Mouse (Mus musculus) CH12.LX (cell line): ENCODE results near the gene Dapk1. TPM values are rescaled to one million over a fixed set of nuclear protein-coding genes. Genes with fewer than 3 reads are reported as not detected.

Source experiments
- DNase-seq: peaks from one replicate; pipeline ENCODE4 v3.0.0-alpha.2; 2013; ENCODE audit errors: extremely low read depth
- H3K27ac ChIP-seq: 2 replicates; pipeline ENCODE4 v1.5.1; 2012; ENCODE audit warnings: low read depth, mild to moderate bottlenecking, control low read depth, moderate library complexity; ENCODE audit not compliant: insufficient read depth
- H3K27me3 ChIP-seq: replicated peaks from 2 replicates; pipeline ENCODE3; 2012; ENCODE audit warnings: inconsistent platforms
- H3K36me3 ChIP-seq, 2 experiments: replicated peaks in 1 of 2; 2 replicates each; pipeline versions ENCODE3 to v1.6.1; 2012; ENCODE audit warnings: inconsistent platforms in 1 of 2, low read length in 1 of 2, mild to moderate bottlenecking in 1 of 2, mixed read lengths in 1 of 2, moderate library complexity in 1 of 2; ENCODE audit not compliant: control insufficient read depth in 1 of 2, insufficient read depth in 1 of 2
- H3K4me1 ChIP-seq, 2 experiments: 2 replicates each; pipeline ENCODE4 v1.6.1; 2012; ENCODE audit warnings: inconsistent platforms in 1 of 2, moderate library complexity in 1 of 2; ENCODE audit not compliant: insufficient read depth in 2 of 2, control insufficient read depth in 1 of 2
- H3K4me2 ChIP-seq: 2 replicates; pipeline ENCODE4 v1.6.1; 2012; ENCODE audit warnings: low read depth, mild to moderate bottlenecking, control low read depth; ENCODE audit not compliant: poor library complexity, insufficient read depth, severe bottlenecking
- H3K4me3 ChIP-seq, 3 experiments: fragments of 150-350 bp in 1 of 3; sonication (generic) in 1 of 3; replicated peaks in 1 of 3; 2 replicates each; pipeline versions ENCODE3 to v1.5.1; 2011 to 2012; ENCODE audit warnings: low read depth in 2 of 3, low read length in 2 of 3, mild to moderate bottlenecking in 2 of 3, moderate library complexity in 2 of 3, control low read depth in 1 of 3, improper control_type of control experiment in 1 of 3, inconsistent platforms in 1 of 3, mixed read lengths in 1 of 3; ENCODE audit not compliant: poor library complexity in 1 of 3
- H3K79me2 ChIP-seq: replicated peaks from 2 replicates; pipeline ENCODE4 v1.6.1; 2012; ENCODE audit warnings: mild to moderate bottlenecking, moderate library complexity; ENCODE audit not compliant: control insufficient read depth, poor library complexity, insufficient read depth, severe bottlenecking; ENCODE audit errors: extremely low read depth
- H3K9ac ChIP-seq: 2 replicates; pipeline ENCODE4 v1.6.1; 2012; ENCODE audit warnings: low read depth, mild to moderate bottlenecking, control low read depth, moderate library complexity; ENCODE audit not compliant: insufficient read depth
- H3K9me3 ChIP-seq: replicated peaks from 2 replicates; pipeline ENCODE3; 2012; ENCODE audit warnings: low read length, inconsistent platforms, mixed read lengths
- CHD1 ChIP-seq: IDR thresholded peaks from 2 replicates; pipeline ENCODE4 v1.6.1; 2012; ENCODE audit warnings: low read depth, low read length, improper control_type of control experiment, inconsistent platforms
- CHD2 ChIP-seq: IDR thresholded peaks from 2 replicates; pipeline ENCODE4 v1.6.1; 2011; ENCODE audit warnings: low read length, improper control_type of control experiment
- CTCF ChIP-seq, 2 experiments: IDR thresholded peaks in 1 of 2; conservative IDR thresholded peaks in 1 of 2; 2 replicates each; pipeline ENCODE4 v1.5.1; 2011 to 2012; ENCODE audit warnings: low read depth in 2 of 2, low read length in 2 of 2, improper control_type of control experiment in 1 of 2, inconsistent platforms in 1 of 2, mild to moderate bottlenecking in 1 of 2, moderate library complexity in 1 of 2
- E2F4 ChIP-seq: IDR thresholded peaks from 2 replicates; pipeline ENCODE4 v1.6.1; 2011; ENCODE audit warnings: low read depth, low read length, improper control_type of control experiment; ENCODE audit not compliant: insufficient replicate concordance
- ELF1 ChIP-seq: IDR thresholded peaks from 2 replicates; pipeline ENCODE4 v1.6.1; 2014; ENCODE audit warnings: low read depth, mild to moderate bottlenecking, inconsistent platforms, low read length, improper control_type of control experiment
- EP300 ChIP-seq: IDR thresholded peaks from 2 replicates; pipeline ENCODE4 v1.6.1; 2011; ENCODE audit warnings: low read length, improper control_type of control experiment
- ETS1 ChIP-seq: conservative IDR thresholded peaks from 2 replicates; pipeline ENCODE4 v1.6.1; 2012; ENCODE audit warnings: low read depth, mild to moderate bottlenecking, inconsistent platforms, low read length, improper control_type of control experiment, moderate library complexity
- HCFC1 ChIP-seq: IDR thresholded peaks from 2 replicates; pipeline ENCODE4 v1.6.1; 2012; ENCODE audit warnings: low read depth, mild to moderate bottlenecking, inconsistent platforms, low read length, improper control_type of control experiment
- IRF4 ChIP-seq: IDR thresholded peaks from 2 replicates; pipeline ENCODE4 v1.6.1; 2014; ENCODE audit warnings: low read depth, mild to moderate bottlenecking, inconsistent platforms, low read length, improper control_type of control experiment
- JUN ChIP-seq: IDR thresholded peaks from 2 replicates; pipeline ENCODE4 v1.6.1; 2011; ENCODE audit warnings: low read depth, mild to moderate bottlenecking, low read length, improper control_type of control experiment, moderate library complexity; ENCODE audit not compliant: insufficient read depth
- JUND ChIP-seq: conservative IDR thresholded peaks from 2 replicates; pipeline ENCODE4 v1.6.1; 2011; ENCODE audit warnings: low read depth, low read length, improper control_type of control experiment
- KAT2A ChIP-seq: IDR thresholded peaks from 2 replicates; pipeline ENCODE4 v1.6.1; 2012; ENCODE audit warnings: low read length, improper control_type of control experiment, inconsistent platforms; ENCODE audit not compliant: insufficient replicate concordance
- MEF2A ChIP-seq: IDR thresholded peaks from 2 replicates; pipeline ENCODE4 v1.6.1; 2014; ENCODE audit warnings: low read depth, mild to moderate bottlenecking, inconsistent platforms, low read length, improper control_type of control experiment, borderline replicate concordance
- POLR2A ChIP-seq: IDR thresholded peaks from 2 replicates; pipeline ENCODE4 v1.6.1; 2011; ENCODE audit warnings: low read depth, mild to moderate bottlenecking, improper control_type of control experiment, low read length
- POLR2AphosphoS2 ChIP-seq: IDR thresholded peaks from 2 replicates; pipeline ENCODE4 v1.6.1; 2011; ENCODE audit warnings: low read depth, low read length, improper control_type of control experiment
- RCOR1 ChIP-seq: conservative IDR thresholded peaks from 2 replicates; pipeline ENCODE4 v1.6.1; 2012; ENCODE audit warnings: low read depth, mild to moderate bottlenecking, inconsistent platforms, low read length, improper control_type of control experiment
- SIN3A ChIP-seq: IDR thresholded peaks from 2 replicates; pipeline ENCODE4 v1.6.1; 2012; ENCODE audit warnings: low read length, improper control_type of control experiment, inconsistent platforms
- TBP ChIP-seq: conservative IDR thresholded peaks from 2 replicates; pipeline ENCODE4 v1.6.1; 2011; ENCODE audit warnings: low read depth, low read length, improper control_type of control experiment
- TCF12 ChIP-seq: IDR thresholded peaks from 2 replicates; pipeline ENCODE4 v1.6.1; 2014; ENCODE audit warnings: low read depth, mild to moderate bottlenecking, inconsistent platforms, low read length, improper control_type of control experiment
- UBTF ChIP-seq: IDR thresholded peaks from 2 replicates; pipeline ENCODE4 v1.6.1; 2012; ENCODE audit warnings: low read depth, mild to moderate bottlenecking, inconsistent platforms, low read length, improper control_type of control experiment, moderate library complexity
- USF2 ChIP-seq: conservative IDR thresholded peaks from 2 replicates; pipeline ENCODE4 v1.6.1; 2011; ENCODE audit warnings: low read depth, low read length, improper control_type of control experiment
- ZKSCAN1 ChIP-seq: IDR thresholded peaks from 2 replicates; pipeline ENCODE4 v1.6.1; 2012; ENCODE audit warnings: low read depth, inconsistent platforms, low read length, improper control_type of control experiment, borderline replicate concordance
- ZNF384 ChIP-seq: IDR thresholded peaks from 2 replicates; pipeline ENCODE4 v1.6.1; 2012; ENCODE audit warnings: low read depth, low read length, improper control_type of control experiment, inconsistent platforms
- dilution Hi-C: fragments of 300-500 bp; cut with MboI; formaldehyde crosslinking; loops from 2 replicates; pipeline ENCODE4 v1.14.3; 2020; ENCODE audit warnings: low sequenced_read_pairs; ENCODE audit not compliant: extremely low pct_unique_long_range_greater_than_20kb, extremely low pct_ligation_motif_present
- in situ Hi-C: fragments of 300-500 bp; cut with MboI; formaldehyde crosslinking; loops from 3 replicates; pipeline ENCODE4 v1.14.3; 2019; ENCODE audit warnings: low sequenced_read_pairs, low pct_ligation_motif_present, low pct_unique_long_range_greater_than_20kb, mixed read lengths
- polyA plus RNA-seq: library from polyadenylated mRNA; unstranded; fragments of >175 nt; gene quantifications from 2 replicates; pipeline ENCODE4 v1.2.1, GENCODE M21; 2012; ENCODE audit warnings: low read depth; ENCODE audit not compliant: insufficient read length
- total RNA-seq, 2 experiments: library from RNA; depleted of rRNA; stranded (reverse); fragments of 300-350 nt in 1 of 2; fragments of >200 nt in 1 of 2; gene quantifications; 2 replicates each; pipeline ENCODE4 v1.2.3; 2012 to 2014

Dapk1 gene
- total and polyA plus RNA-seq, 3 experiments, result not detected

DNA sequence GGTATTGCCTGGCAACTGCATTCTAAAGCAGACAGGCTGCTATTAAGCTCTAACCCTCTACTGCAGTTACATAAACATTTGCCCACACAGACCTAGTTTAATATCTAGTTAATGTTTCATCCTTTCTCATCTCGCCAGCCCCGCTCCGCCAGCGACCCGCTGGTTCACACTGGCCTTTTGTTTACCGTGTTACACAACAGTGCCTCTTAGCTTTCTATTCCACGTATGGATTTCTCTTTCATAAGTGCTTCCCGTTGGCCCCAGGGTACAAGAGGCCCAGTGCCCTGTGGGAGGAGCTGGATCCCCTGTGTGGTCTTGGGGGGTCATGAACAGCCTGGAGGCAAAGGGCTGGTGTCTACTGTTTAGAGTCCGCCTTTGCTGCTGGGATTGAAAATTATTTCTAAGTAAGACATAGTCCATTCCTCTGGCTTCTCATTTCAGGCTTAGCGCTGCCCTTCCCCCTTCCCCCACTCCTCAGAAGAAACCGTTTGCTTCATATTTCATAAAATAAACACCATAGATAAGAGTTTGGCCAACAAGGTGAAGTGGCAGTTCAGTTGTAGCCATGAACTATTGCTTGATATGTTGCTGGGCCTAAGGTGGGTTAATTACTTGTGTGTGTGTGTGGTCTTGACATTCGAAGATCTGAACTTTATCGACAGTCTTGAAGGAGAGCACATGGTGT, 134.8 kb downstream of the Dapk1 start:
- Histone ChIP-seq H3K9ac (no peak overlapping the region), H3K9me3 (peaks cover 89% of the 10 kb centered on the region), H3K27me3 (no peaks in the 10 kb centered on the region), H3K36me3 (no peaks in the 10 kb centered on the region), H3K4me2 (no peak overlapping the region), H3K27ac (no peak overlapping the region), H3K4me3 (no peak overlapping the region), H3K4me1 (no peaks in the 10 kb centered on the region), H3K79me2 (no peaks in the 10 kb centered on the region)
- DNase-seq, result no peak
- no peak for TF ChIP-seq TBP
- no peak for TF ChIP-seq KAT2A
- no peak for TF ChIP-seq HCFC1
- no peak for TF ChIP-seq USF2
- TF ChIP-seq ETS1, result no peak
- no peak for TF ChIP-seq EP300
- TF ChIP-seq ELF1, result no peak
- no peak for TF ChIP-seq JUN
- no peak for TF ChIP-seq POLR2AphosphoS2
- TF ChIP-seq CTCF (conservative IDR thresholded peaks at IDR 0.05 in 1 of 2, IDR thresholded peaks at IDR 0.05 in 1 of 2; ENCODE audit: low read depth in 2 of 2, low read length in 2 of 2), result no peak
- TF ChIP-seq TCF12, result no peak
- no peak for TF ChIP-seq UBTF
- TF ChIP-seq E2F4, result no peak
- no peak for TF ChIP-seq CHD1
- no peak for TF ChIP-seq CHD2
- in situ Hi-C loops (no loop called here), dilution Hi-C loops (no loop called here)

DNA sequence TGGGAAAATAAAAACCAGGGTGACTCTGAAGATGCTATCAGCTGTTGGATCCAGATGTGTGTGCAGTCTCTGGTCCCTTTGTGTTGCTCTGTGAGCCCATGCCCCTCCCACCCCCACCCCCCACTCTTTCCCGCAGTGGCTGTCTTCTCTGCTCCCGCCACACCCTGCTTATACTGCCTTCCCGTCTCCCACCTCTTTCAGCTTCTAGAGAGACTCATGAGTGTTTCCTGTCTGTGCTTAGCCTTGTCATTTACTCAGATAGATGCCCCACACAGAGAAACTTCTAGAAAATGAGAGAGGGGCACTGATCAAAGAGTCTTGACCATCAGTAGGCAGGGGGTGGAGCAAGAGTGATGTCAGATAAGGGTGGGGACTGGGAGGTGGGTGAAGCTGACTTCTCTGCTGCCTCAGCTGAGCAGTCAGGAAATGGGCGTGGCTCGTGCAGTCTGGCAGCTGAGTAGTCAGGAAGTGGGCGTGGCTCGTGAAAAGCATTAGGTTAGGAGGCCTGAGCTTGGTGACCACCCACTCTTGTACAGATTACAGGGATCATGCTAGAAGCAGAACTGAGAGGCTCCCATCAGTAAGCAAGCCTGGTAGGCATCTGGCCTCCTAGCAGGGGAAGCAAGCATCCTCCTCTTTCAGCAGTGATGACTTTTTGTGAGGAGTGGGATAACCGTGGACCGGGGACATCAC, 136.0 kb downstream of the Dapk1 start:
- Histone ChIP-seq H3K4me2 (no peak overlapping the region), H3K79me2 (no peaks in the 10 kb centered on the region), H3K4me3 (no peak overlapping the region), H3K4me1 (no peaks in the 10 kb centered on the region), H3K9ac (no peak overlapping the region), H3K27me3 (no peaks in the 10 kb centered on the region), H3K36me3 (no peaks in the 10 kb centered on the region), H3K27ac (no peak overlapping the region), H3K9me3 (peaks cover 94% of the 10 kb centered on the region)
- no peak for DNase-seq
- in situ Hi-C loops (no loop called here), dilution Hi-C loops (no loop called here)
- no peak for TF ChIP-seq JUN
- TF ChIP-seq E2F4, result no peak
- TF ChIP-seq IRF4, result no peak
- TF ChIP-seq JUND, result no peak
- no peak for TF ChIP-seq ZKSCAN1
- no peak for TF ChIP-seq RCOR1
- TF ChIP-seq POLR2A, result no peak
- TF ChIP-seq SIN3A, result no peak
- TF ChIP-seq MEF2A, result no peak
- TF ChIP-seq ZNF384, result no peak
- no peak for TF ChIP-seq CHD2
